Mouse (Mus musculus): ENCODE data around the gene Celf2. TPM values are rescaled to one million over a fixed set of nuclear protein-coding genes. Genes with fewer than 3 reads are reported as not detected.
"Not testable (repeated sequence)": the region's sequence is repeated elsewhere in the genome, so short reads cannot be mapped to it uniquely, and the experiment has no call there.

Gene Celf2
- total RNA-seq (2021): 100 to 1,000 TPM; 120 to 122 TPM
- long read RNA-seq, experiment 1, full-length matches to known transcripts: 5 of 103 reads
- long read RNA-seq, experiment 1, partial matches to known transcripts: 14 of 103 reads
- long read RNA-seq, experiment 1, other reads (novel, unspliced or antisense): 84 of 103 reads
- long read RNA-seq, experiment 2, full-length matches to known transcripts: 6 of 99 reads
- long read RNA-seq, experiment 2, partial matches to known transcripts: 8 of 99 reads
- long read RNA-seq, experiment 2, other reads (novel, unspliced or antisense): 85 of 99 reads

- not testable (repeated sequence) for DNase-seq (ENCODE audit: low spot score in 2 of 2)
Observed at GRCm38 (mm10) chr2:7509463-7509862, at the start of gene Celf2. Gene Celf2 (minus strand): TSS chr2:7509563.

DNA sequence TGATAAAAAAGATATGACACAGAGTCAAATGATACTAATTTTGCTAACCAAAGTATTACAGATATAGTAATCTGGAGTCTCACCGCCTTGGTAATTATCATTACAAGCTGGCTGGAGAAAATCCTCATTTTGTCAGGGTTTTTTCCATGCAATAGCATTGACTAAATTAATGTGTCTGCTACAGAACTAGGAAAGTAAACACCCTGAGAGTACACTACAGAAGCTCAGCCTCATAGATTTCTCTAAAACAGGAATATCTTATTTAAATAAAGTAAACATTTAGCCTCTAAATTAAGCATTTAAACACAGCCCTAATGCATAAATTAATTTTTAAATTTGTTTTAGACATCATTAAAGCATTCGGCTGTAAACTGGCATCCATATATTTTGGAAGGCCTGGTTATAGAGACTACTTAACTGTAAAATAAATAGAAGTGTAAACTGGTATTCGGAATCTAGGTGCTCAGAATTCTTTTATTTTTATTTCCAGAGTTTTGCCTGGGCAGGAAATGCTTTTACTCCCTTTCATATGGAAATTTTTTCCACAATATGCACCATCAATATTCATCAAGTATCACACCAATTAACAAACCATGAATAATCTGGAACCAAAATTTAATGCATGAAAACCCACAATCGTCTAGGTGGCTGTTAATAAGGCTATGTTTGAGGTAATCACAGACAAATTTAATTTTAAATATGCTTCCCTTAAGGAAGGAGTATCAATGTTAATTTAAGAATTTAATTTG is 46.0 kb upstream of the Celf2 start:
- no peak for DNase-seq (ENCODE audit: low spot score in 2 of 2)

GRCm38 (mm10) chr2:7554601-7555000 is 45.2 kb upstream of the Celf2 start:
- no peak for DNase-seq (ENCODE audit: low spot score in 2 of 2)

DNA sequence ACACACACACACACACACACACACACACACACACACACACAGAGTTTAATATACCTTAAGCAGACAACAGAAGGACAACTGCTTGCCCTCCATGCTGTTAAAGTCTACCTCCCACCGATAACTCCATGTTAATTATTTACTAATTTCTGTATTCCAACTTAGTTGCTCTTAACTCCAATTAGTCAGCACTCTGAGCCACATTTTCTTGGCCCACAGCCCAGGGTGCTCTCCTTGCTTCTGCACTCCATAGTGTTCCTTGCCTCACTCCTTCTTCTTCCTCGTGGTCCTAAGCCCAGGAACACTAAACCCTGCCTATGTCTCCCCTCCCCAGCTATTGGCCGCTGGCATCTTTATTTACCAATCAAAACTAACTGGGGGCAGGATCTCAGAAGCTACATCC is 43.5 kb upstream of the Celf2 start:
- DNase-seq (ENCODE audit: low spot score in 2 of 2): no peak

- DNase-seq (ENCODE audit: low spot score in 2 of 2): no peak
Observed at GRCm38 (mm10) chr2:7548886-7549285, 39.5 kb upstream of the Celf2 start.

GRCm38 (mm10) chr2:7534615-7535204 is 25.3 kb upstream of the Celf2 start:
- DNase-seq (ENCODE audit: low spot score in 2 of 2): no peak

DNA sequence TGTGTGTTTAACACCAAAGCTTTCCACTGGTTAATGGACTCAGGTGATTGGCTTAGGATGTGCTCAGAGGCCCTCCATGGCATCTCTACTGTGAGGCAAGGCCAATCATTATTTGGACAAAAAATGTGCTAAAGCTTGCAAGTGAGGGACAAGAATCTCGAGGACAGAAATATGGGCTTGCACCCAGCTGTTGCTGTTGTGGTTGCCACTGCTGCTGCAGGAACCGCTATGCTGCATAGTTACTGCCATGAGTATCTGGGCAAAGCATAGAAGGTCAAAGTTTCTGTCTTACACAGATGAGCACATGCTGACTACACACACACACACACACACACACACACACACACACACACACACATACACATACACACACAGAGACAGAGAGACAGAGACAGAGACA is 24.8 kb upstream of the Celf2 start:
- DNase-seq (ENCODE audit: low spot score in 2 of 2): no peak

GRCm38 (mm10) chr2:7531185-7531960 is 22.0 kb upstream of the Celf2 start:
- no peak for DNase-seq (ENCODE audit: low spot score in 2 of 2)

DNA sequence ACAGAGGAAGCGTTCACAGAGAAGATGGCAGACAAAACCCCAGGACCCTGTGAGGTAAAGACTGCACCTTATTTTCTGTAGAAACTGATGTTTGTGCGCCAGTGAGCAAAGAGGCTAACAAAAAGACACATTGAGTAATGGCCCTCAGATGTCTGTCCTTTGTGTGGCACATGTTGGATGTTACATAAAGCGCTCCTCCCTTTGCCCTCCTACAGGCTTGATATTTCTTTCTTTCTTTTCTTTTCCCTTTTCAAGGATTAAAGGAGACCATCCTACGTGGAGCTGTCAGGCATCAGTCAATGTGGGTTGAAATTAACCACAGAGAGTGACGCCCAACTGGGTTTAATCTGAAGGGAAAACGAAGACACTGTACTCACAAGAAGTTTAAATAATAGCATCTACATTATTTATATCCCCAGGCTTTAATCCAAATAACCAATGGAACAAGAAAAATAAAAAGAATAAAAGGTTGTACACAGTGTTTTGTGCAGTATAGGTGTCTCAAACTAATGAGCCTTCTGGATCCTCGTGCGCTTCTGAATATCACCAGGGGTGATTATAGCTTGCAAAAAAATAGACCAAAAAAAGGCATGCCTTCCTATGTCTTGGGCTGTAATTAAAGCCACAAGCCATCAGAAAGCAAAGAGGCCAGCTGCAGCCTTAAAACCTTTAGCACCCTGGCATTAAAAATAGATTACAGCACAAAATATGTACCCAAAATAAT is 21.3 kb upstream of the Celf2 start:
- DNase-seq (ENCODE audit: low spot score in 2 of 2): no peak

DNA sequence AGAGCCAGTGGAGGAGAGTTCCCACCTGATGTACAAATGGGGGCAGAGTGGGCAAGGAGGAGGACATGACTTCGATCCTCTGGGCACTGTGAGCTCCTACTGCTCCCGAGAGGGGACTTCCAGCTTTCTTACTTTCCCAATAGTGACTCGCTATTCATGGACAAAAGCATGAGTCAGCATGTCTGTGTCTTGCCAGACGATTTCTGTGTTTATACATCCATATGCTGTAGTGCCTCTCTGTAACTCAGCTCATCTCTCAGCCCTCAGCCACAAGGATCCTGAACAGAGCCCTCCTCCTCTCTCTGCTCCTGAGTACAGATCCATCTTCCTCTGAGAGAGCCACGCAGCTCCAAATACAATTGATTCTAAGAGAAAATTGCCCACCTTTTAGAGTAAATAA is 20.3 kb upstream of the Celf2 start:
- DNase-seq (ENCODE audit: low spot score in 2 of 2): no peak

GRCm38 (mm10) chr2:7526696-7527095 is 17.3 kb upstream of the Celf2 start:
- no peak for DNase-seq (ENCODE audit: low spot score in 2 of 2)

DNA sequence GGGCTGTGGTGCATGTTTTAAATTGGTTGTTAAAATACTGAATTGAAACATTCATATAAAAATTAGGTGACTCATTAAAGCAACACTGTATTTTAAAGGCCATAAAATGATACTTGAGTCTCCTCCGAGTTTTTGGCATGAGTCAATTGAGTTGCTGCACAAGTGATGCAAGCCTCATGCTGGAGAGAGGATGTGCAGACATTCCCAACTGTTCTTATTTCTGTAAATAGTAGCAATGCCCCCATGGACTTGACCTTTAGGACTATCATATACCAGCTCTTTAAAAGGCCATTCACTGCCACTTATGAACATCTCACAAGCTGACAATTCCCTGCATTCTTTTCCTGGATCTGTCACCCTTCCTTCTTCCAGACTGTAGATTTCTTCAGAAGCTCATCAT is 10.1 kb upstream of the Celf2 start:
- DNase-seq (ENCODE audit: low spot score in 2 of 2): no peak

DNA sequence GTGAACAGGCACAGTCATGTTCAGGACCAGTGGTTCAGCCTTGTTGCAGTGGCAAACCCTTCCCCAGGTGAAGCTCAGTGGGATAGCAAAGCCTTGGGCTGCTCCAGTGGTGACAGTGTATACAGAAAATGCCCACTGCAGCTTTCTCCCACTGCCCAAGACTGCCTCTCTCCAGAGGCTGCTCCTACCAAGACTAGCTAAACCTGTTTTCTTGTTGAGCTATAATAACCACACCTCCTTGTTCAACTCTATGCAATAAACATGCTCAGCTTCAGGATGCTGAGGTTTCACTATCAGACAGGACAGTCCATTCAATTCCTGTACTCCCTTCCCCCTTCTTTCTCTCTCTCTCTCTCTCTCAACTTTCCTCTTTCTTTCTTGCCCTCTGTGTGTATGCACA is 15.9 kb downstream of the Celf2 start:
- DNase-seq (ENCODE audit: low spot score in 2 of 2): no peak

- DNase-seq (ENCODE audit: low spot score in 2 of 2): no peak
Observed at GRCm38 (mm10) chr2:7484974-7485373, 24.4 kb downstream of the Celf2 start.

DNA sequence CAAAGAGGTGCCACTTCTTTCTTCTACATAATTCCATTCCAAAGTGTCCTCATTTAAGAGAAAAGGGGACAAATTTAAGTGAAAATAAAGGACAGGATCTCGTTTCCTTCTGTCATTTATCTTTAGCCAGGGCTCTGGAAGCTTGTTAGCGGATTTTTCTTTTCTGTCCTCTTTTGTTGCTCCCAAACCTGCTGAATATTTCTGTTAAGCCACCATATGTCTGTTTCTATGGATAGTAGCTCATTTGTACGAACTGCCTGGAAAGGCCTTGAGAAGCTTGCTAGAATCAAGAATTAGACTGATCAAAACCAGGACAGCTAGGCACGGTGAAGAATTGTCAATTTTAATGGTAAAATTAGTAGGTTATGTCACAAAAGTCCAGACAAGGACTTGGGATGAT is 27.3 kb downstream of the Celf2 start:
- DNase-seq (ENCODE audit: low spot score in 2 of 2): no peak

DNA sequence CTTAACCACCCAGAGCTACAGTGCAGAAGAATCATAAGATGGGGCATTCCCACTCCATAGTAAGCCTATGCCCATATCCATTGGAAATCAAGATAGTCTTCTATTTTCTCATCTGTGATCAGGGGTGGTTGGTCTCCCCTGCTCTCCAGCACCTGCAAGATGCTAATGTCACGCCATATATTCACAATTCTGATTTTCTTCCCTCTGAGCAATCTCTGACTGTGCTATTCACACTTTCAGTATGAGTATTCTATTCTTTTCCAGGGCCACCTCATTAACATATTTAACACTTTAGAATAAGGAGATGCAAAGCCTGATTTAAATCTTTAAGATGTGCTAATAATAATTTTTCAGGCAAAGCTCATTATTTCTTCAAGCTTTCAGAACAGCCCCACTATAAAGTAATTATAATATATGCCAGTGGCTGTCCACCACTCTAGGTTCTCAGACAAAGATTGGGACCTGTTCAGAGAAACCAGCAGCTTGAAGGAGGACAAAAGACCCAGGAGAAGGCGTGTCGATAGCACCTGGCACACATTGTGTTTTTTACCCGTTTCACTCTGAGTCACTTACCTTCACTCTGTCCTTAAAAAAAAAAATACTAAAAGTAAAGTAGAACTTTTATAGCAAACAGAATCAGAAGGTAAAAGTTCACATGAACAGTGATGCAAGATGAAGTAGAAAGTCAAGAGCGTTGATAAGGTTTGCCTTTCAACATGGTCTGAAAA is 48.9 kb downstream of the Celf2 start:
- no peak for DNase-seq (ENCODE audit: low spot score in 2 of 2)

DNA sequence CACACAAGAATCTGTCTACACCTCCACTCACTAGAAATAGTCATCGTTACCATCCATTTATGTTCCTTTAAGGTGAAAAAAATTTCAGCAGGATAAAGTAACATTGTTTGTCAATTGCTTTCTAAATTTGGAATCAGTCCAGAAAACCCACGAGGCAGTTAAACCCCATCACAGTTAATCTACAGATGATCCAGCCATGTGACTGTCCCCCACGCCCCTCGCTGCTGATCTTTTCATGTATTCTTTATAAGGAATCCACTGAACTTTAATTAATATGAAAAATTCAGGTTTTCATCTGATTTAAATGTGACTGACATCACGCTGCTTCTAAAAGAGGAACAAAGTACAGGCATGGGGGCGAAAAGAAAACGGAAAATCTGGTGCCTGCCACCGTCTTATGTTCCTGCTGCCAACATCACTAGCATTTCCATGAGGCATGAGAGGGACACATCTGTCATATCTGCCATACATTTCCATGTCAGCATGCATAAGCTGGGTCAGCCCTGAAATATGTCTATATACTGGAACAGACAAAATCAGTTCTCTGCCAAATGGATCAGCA is 70.6 kb downstream of the Celf2 start:
- DNase-seq (ENCODE audit: low spot score in 2 of 2): no peak

GRCm38 (mm10) chr2:7426481-7426880 is 82.9 kb downstream of the Celf2 start:
- no peak for DNase-seq (ENCODE audit: low spot score in 2 of 2)

DNA sequence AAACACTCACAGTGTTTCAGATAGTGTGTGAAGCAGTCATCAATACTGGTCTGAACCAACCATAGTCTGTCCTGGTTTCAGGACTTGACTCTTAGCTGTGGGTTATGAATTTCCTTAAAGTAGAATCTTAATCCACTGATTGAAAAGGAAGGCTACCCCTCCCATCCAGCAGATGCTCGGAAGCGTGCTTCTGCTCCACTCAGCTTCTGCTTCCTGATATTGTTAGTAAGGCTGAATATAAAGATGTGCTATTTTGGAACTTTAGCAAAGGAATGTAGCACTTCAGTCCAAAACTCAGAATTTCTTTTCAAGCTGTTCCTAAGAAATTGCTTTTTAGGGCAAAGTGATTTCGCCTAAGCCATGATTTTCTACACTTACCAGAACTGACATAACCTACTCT is 108.8 kb downstream of the Celf2 start:
- DNase-seq (ENCODE audit: low spot score in 2 of 2): no peak

- DNase-seq (ENCODE audit: low spot score in 2 of 2): no peak
Observed at GRCm38 (mm10) chr2:7395935-7396334, 113.4 kb downstream of the Celf2 start.
